Mouse (Mus musculus) bone marrow, adult 2 months (tissue): ENCODE measurements around the gene Arr3.

ENCODE experiments used
- CTCF ChIP-seq: fragments of 200-500 bp; IDR thresholded peaks from 2 replicates; pipeline ENCODE4 v1.5.1; 2011; ENCODE audit warnings: low read length, control low read depth; ENCODE audit not compliant: control insufficient read depth, insufficient read depth
- POLR2A ChIP-seq: fragments of 200-500 bp; IDR thresholded peaks from 2 replicates; pipeline ENCODE4 v1.6.1; 2011; ENCODE audit warnings: low read depth, mild to moderate bottlenecking, control low read depth, low read length, borderline replicate concordance; ENCODE audit not compliant: control insufficient read depth

DNA sequence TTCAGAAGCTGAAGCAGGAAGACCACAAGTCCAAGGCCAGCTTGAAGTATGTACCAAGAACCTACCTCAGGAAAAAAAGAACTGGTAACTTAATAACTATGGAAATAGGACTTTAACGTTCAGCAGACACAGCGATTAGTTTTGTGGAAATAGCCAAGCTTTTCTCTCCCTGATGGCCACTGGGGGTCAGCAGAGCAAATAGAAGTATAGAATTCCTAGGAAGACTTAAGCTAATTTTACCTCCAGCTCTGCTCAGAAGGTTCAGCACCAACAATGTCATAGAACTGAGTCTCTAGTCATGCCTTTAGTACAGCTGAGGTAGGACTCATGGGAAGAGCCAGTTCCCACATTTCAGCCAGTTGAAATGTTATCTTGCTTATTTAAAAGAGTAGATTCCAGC, 16.1 kb downstream of the Arr3 start:
- TF ChIP-seq CTCF (no peak), POLR2A (no peak)
